Mouse (Mus musculus) heart, adult 2 months (tissue): Measurements from ENCODE around the gene Ktn1.

ENCODE experiments used
- CTCF ChIP-seq: fragments of 200-600 bp; IDR thresholded peaks from 2 replicates; pipeline ENCODE4 v1.8.1; 2022; ENCODE audit warnings: antibody characterized with exemption, mild to moderate bottlenecking, moderate library complexity
- EP300 ChIP-seq: fragments of 200-500 bp; IDR thresholded peaks from 2 replicates; pipeline ENCODE4 v1.6.1; 2011; ENCODE audit warnings: low read depth, low read length, control low read depth; ENCODE audit not compliant: insufficient read depth
- POLR2A ChIP-seq: fragments of 200-500 bp; IDR thresholded peaks from 2 replicates; pipeline ENCODE4 v1.6.1; 2011; ENCODE audit warnings: mild to moderate bottlenecking, low read depth, low read length, control low read depth; ENCODE audit not compliant: insufficient read depth

DNA sequence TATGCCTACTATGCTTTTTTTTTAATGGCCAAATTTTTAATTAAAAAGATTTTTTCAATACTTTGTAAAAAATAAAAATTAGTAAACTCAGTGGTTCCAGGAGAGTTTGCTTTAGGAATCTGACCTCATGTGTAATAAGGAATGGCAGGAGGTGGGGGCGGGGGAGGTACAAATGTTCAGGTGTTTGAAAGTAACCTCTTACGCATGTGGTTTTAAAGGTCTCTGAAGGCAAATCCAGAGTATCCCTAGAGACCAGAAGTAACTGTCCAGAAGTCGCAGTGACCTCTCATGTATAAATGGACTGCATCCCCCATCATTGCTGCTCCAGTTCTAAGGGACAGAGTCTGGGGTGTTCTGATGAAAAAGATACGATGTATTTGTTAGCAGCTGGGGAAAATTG, 3.0 kb downstream of the Ktn1 start:
- TF ChIP-seq CTCF: no peak
- no peak for TF ChIP-seq POLR2A
- TF ChIP-seq EP300: no peak
